Mouse (Mus musculus): ENCODE data around the gene Methig1. TPM values are rescaled to one million over a fixed set of nuclear protein-coding genes. Genes with fewer than 3 reads are reported as not detected.
A peak's percentile ranks its signal among the peaks of the same experiment; 100 is the strongest.
"Not testable (repeated sequence)": the region's sequence is repeated elsewhere in the genome, so short reads cannot be mapped to it uniquely, and the experiment has no call there.

The Methig1 gene
- polyA plus RNA-seq, 1 experiment from 2014 or later = not detected

DNA sequence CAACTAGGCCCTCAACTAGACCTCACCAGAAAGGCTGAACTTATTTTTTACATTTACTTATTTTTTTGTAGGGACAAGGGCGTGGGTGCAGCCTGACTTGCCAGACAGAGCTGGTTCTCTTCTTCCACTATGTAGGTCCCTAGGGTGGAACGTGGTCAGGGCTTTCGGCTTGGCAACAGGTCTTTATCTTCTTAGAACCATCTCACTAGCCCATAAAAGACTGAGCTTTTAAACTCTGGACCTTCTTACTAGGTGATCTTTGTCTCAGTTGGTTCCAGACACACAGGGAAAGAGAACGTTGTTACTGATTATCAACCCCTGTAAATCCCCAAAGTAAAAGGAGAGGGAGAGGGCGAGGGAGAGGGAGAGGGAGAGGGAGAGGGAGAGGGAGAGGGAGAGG lies 60.4 kb downstream of the Methig1 start:
- WGBS = 89% methylated on average over 4 of the region's 5 CpGs
- DNase-seq (ENCODE audit: extremely low spot score, low spot score) = no peak
- H3K36me3 ChIP-seq (replicated peaks) = peaks cover 38% of the 10 kb centered on the region
- no peak overlapping the region for H3K4me3 ChIP-seq
- no peaks in the 10 kb centered on the region for H3K9me3 ChIP-seq
- H3K4me1 ChIP-seq = peaks cover 8% of the 10 kb centered on the region; the same call in 1 of the 2 replicates
- no peak overlapping the region for H3K27ac ChIP-seq
- H3K27me3 ChIP-seq (ENCODE audit: poor library complexity, severe bottlenecking) = no peaks in the 10 kb centered on the region

GRCm38 (mm10) chr15:100414011-100414410 lies 61.1 kb downstream of the Methig1 start:
- peaks cover 8% of the 10 kb centered on the region; the same call in 1 of the 2 replicates for H3K4me1 ChIP-seq
- 86% methylated on average over 4 of the region's 4 CpGs for WGBS
- no peak overlapping the region for H3K4me3 ChIP-seq
- no peak for DNase-seq (ENCODE audit: extremely low spot score, low spot score)
- no peaks in the 10 kb centered on the region for H3K9me3 ChIP-seq
- peaks cover 31% of the 10 kb centered on the region for H3K36me3 ChIP-seq (replicated peaks)
- no peak overlapping the region for H3K27ac ChIP-seq
- H3K27me3 ChIP-seq (ENCODE audit: poor library complexity, severe bottlenecking) = no peaks in the 10 kb centered on the region

- H3K27ac ChIP-seq = no peak overlapping the region
- DNase-seq (ENCODE audit: extremely low spot score, low spot score) = no peak
- no peaks in the 10 kb centered on the region for H3K9me3 ChIP-seq
- no peaks in the 10 kb centered on the region for H3K27me3 ChIP-seq (ENCODE audit: poor library complexity, severe bottlenecking)
- WGBS = 95% methylated on average over 13 of the region's 13 CpGs
- no peak overlapping the region for H3K4me3 ChIP-seq
- H3K36me3 ChIP-seq (replicated peaks) = peaks cover 22% of the 10 kb centered on the region
- peaks cover 17% of the 10 kb centered on the region for H3K4me1 ChIP-seq
These were observed 62.0 kb downstream of the Methig1 start for GRCm38 (mm10) chr15:100414942-100415341.

- Histone ChIP-seq H3K27me3 (ENCODE audit: poor library complexity, severe bottlenecking) (no peaks in the 10 kb centered on the region), H3K36me3 (replicated peaks) (peaks cover 15% of the 10 kb centered on the region), H3K4me1 (peaks cover 25% of the 10 kb centered on the region), H3K9me3 (no peaks in the 10 kb centered on the region), H3K27ac (no peak overlapping the region), H3K4me3 (no peak overlapping the region)
- WGBS = 94% methylated on average over 8 of the region's 8 CpGs
- no peak for DNase-seq (ENCODE audit: extremely low spot score, low spot score)
These were observed 62.7 kb downstream of the Methig1 start for GRCm38 (mm10) chr15:100415684-100416083.

- Histone ChIP-seq H3K4me3 (no peak overlapping the region), H3K9me3 (no peaks in the 10 kb centered on the region), H3K36me3 (replicated peaks) (no peaks in the 10 kb centered on the region), H3K27ac (no peak overlapping the region), H3K27me3 (ENCODE audit: poor library complexity, severe bottlenecking) (no peaks in the 10 kb centered on the region), H3K4me1 (peaks cover 43% of the 10 kb centered on the region)
- DNase-seq (ENCODE audit: extremely low spot score, low spot score) = no peak
- WGBS = 93% methylated on average over 9 of the region's 9 CpGs
These were observed 65.0 kb downstream of the Methig1 start for GRCm38 (mm10) chr15:100417854-100418450.

DNA sequence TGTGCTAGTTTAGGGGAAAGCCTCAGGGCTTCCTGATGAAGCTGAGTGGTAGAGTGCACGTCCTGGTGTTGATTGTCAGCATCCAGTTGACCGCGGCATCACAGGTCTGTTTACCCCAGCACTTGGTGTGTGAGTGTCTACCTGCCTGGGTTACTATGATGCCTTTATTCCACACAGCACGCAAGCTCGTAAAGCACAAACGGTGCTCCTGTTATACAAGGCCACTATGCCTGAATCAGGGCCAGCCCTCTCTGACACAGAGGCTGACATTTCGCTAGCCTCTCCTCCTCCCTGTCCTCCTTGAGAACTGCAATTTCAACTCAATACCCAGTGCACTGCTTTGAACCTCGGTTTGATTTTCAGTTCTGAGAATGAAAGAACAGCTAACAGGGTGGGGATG lies 66.4 kb downstream of the Methig1 start:
- peaks cover 12% of the 10 kb centered on the region for H3K27me3 ChIP-seq (ENCODE audit: poor library complexity, severe bottlenecking)
- H3K9me3 ChIP-seq = no peaks in the 10 kb centered on the region
- no peaks in the 10 kb centered on the region for H3K36me3 ChIP-seq (replicated peaks)
- H3K27ac ChIP-seq = peak overlapping the region; percentile 49
- peaks cover 51% of the 10 kb centered on the region for H3K4me1 ChIP-seq
- no peak for DNase-seq (ENCODE audit: extremely low spot score, low spot score)
- WGBS = 82% methylated on average over 8 of the region's 8 CpGs
- no peak overlapping the region for H3K4me3 ChIP-seq

- Histone ChIP-seq H3K36me3 (replicated peaks) (no peaks in the 10 kb centered on the region), H3K4me3 (no peak overlapping the region), H3K9me3 (no peaks in the 10 kb centered on the region), H3K4me1 (peaks cover 57% of the 10 kb centered on the region), H3K27me3 (ENCODE audit: poor library complexity, severe bottlenecking) (peaks cover 20% of the 10 kb centered on the region), H3K27ac (peak overlapping the region; percentile 49)
- no peak for DNase-seq (ENCODE audit: extremely low spot score, low spot score)
- 77% methylated on average over 9 of the region's 9 CpGs for WGBS
These were observed 67.2 kb downstream of the Methig1 start for GRCm38 (mm10) chr15:100419901-100420745.

DNA sequence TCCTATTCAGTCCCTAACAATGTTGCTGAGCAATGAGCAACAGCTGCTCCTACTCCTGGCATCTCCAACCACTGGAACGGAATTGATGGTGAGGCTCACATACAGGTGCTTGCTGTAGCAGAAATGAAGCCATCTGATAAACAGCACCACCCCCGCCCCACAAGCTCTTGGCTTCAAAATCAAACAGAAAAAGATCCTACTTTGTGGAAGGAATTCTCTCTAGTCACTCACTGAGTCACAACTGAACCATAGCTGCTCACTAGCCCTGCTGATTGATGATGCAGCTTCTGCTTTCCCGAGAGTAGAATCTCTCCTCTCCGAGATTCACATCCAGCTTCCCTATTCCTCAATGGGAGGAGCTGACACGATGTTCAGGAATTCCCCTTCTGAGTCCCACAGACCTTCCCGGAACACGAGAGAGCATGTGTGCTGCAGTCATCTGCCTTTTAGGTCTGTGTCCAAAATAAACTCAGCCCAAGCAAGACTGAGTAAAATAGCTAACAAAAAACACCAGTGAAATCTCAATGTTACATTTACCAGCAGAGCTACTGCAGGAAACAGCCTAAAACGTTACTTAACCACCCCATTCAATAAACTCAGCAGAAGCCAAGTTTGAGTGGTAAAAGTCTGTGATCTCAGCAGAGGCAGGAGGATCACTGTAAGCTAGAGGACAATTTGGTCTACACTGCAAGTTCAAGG lies 68.3 kb downstream of the Methig1 start:
- peak overlapping the region; percentile 13; the same call in 1 of the 2 replicates for H3K27ac ChIP-seq
- no peaks in the 10 kb centered on the region for H3K9me3 ChIP-seq
- H3K4me1 ChIP-seq = peaks cover 57% of the 10 kb centered on the region
- peak overlapping the region; percentile 99 for H3K4me3 ChIP-seq
- H3K36me3 ChIP-seq (replicated peaks) = no peaks in the 10 kb centered on the region
- 60% methylated on average over 8 of the region's 8 CpGs for WGBS
- DNase-seq (ENCODE audit: extremely low spot score, low spot score) = no peak
- H3K27me3 ChIP-seq (ENCODE audit: poor library complexity, severe bottlenecking) = peaks cover 31% of the 10 kb centered on the region

DNA sequence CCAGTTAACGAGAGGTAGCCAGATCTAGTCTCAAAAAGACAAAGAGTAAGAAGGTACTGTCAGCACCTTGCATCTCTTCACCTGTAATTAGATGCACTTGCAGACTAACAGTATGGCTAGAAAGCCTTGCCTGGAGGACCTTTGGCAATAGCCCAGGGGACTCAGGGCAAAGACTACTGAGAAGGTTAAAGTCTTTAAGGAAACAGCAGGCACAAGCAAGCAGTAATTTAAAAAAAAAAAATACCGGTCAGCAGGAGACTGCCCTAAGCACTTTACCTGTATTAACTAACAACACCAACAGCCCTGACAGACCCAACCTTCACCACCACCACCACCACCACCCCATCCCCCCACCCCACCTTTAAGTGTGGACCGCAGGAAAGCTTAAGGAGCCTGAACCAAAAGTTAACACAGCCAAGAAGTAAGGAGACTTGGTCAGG lies 68.8 kb downstream of the Methig1 start, which contains the start of gene Gm5475:
Gene Gm5475 (plus strand): TSS at position 390 of the 440 bp plus-strand sequence.
- DNase-seq (ENCODE audit: extremely low spot score, low spot score); H3K9me3 ChIP-seq; H3K36me3 ChIP-seq (replicated peaks): not testable (repeated sequence)
- Histone ChIP-seq H3K27me3 (ENCODE audit: poor library complexity, severe bottlenecking) (peaks cover 35% of the 10 kb centered on the region), H3K4me1 (peaks cover 57% of the 10 kb centered on the region), H3K27ac (peak within 1 kb of the TSS; percentile 92), H3K4me3 (peak within 1 kb of the TSS; percentile 99)
- 25% methylated on average over 3 of the region's 3 CpGs for WGBS

GRCm38 (mm10) chr15:100422476-100422875 lies 69.5 kb downstream of the Methig1 start:
- H3K9me3 ChIP-seq = no peaks in the 10 kb centered on the region
- peaks cover 57% of the 10 kb centered on the region for H3K4me1 ChIP-seq
- no peaks in the 10 kb centered on the region for H3K36me3 ChIP-seq (replicated peaks)
- H3K27me3 ChIP-seq (ENCODE audit: poor library complexity, severe bottlenecking) = peaks cover 35% of the 10 kb centered on the region
- H3K4me3 ChIP-seq = peak overlapping the region; percentile 99
- under 1% methylated on average over 44 of the region's 44 CpGs for WGBS
- H3K27ac ChIP-seq = peak overlapping the region; percentile 92
- DNase-seq (ENCODE audit: extremely low spot score, low spot score) = peak; percentile 51

- Histone ChIP-seq H3K27me3 (ENCODE audit: poor library complexity, severe bottlenecking) (peaks cover 35% of the 10 kb centered on the region), H3K4me1 (peaks cover 53% of the 10 kb centered on the region), H3K27ac (peak overlapping the region; percentile 92), H3K4me3 (peak overlapping the region; percentile 99), H3K36me3 (replicated peaks) (no peaks in the 10 kb centered on the region), H3K9me3 (no peaks in the 10 kb centered on the region)
- 1% methylated on average over 65 of the region's 65 CpGs for WGBS
- DNase-seq (ENCODE audit: extremely low spot score, low spot score) = peak; percentile 97
These were observed 70.2 kb downstream of the Methig1 start for GRCm38 (mm10) chr15:100422899-100423860.

DNA sequence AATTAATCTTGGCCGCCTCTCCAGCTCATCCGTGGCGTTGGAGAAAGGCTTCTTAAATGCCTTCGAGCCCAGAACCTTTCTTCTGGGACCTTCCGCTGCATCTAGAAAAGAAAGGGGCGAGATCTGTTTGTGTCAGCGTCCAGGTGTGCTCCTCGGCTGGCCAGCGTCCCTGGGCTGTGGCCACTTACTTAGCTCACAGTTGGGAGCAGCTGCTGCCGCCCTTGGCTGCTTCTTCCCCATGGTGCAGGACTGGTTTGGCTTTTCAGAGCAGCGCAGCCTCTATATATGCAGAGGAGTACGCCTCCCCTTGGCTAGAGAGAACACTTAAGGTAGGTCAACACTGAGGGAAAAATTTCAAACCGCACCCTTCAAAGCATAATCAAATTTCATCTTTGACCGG lies 71.0 kb downstream of the Methig1 start:
- Histone ChIP-seq H3K9me3 (no peaks in the 10 kb centered on the region), H3K4me1 (peaks cover 52% of the 10 kb centered on the region), H3K36me3 (replicated peaks) (no peaks in the 10 kb centered on the region), H3K27ac (0 out of 2 replicates have a peak overlapping the region, but pooled peaks have one; percentile 11), H3K27me3 (ENCODE audit: poor library complexity, severe bottlenecking) (peaks cover 35% of the 10 kb centered on the region), H3K4me3 (peak overlapping the region; percentile 99)
- 3% methylated on average over 14 of the region's 14 CpGs for WGBS
- DNase-seq (ENCODE audit: extremely low spot score, low spot score) = peak; percentile 36

All from forebrain, embryonic 10.5 days (tissue).